Mouse (Mus musculus) lung, postnatal 36 days (tissue): ENCODE results near the gene Spin2f.
"Not testable (repeated sequence)": the region's sequence is repeated elsewhere in the genome, so short reads cannot be mapped to it uniquely, and the experiment has no call there.

Source experiments
- DNase-seq: peaks from one replicate; pipeline ENCODE4 v3.0.0; 2022; ENCODE audit warnings: mixed read lengths

Gene Spin2f

GRCm38 (mm10) chrX:31253594-31253993, at the start of gene Spin2f:
Gene Spin2f, plus strand, starts transcription at chrX:31253894.
- DNase-seq = not testable (repeated sequence)

- not testable (repeated sequence) for DNase-seq
Observed at GRCm38 (mm10) chrX:31212136-31212535, 41.6 kb upstream of the Spin2f start.

GRCm38 (mm10) chrX:31223536-31223935, 30.2 kb upstream of the Spin2f start:
- not testable (repeated sequence) for DNase-seq

- DNase-seq = not testable (repeated sequence)
Observed at GRCm38 (mm10) chrX:31235088-31235487, 18.6 kb upstream of the Spin2f start.

DNA sequence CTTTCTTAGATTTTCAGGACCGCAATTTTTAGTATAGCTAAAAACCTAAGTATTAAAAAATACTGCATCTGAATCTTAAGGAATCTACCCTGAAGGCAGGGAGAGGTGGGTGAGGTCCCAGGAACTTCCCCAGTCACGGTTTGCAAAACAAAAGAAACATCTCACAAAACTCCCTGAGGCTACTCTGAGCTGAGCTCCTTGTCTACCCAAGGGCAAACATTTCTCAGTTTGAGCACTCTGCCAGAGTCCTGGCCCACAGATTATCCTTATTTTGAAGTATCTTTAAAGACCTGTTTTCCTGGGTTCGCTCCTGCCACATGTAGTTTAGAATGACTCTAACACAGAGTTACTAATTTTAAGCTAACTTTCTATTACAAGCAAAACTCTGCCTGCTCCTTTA, 11.9 kb upstream of the Spin2f start:
- not testable (repeated sequence) for DNase-seq
